Mouse (Mus musculus) heart, adult 11 months (tissue): Measurements from ENCODE around the gene Crtac1.

Source experiments
- DNase-seq: peaks from one replicate; pipeline ENCODE4 v3.0.0; 2022

The Crtac1 gene

DNA sequence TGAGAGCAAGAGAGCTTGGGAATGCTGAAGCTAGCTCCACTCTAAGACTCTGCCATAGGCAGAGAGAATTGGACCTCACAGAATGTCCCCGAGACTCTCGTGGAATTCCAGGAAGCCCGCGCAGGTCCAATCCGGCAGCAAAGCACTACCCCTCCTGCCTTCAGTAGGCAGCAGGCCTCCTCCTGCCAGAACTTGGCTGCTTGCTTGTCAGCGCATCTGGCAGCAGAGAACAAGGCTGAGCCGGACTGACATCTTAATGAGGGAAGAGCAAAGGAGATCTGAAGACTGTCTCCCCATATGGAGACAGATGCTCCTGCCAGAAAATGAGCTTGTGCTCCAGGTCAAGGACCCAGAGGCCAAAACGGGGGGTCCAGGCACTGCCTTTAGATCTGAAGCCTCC, 16.5 kb downstream of the Crtac1 start:
- peak; percentile 54 for DNase-seq

DNA sequence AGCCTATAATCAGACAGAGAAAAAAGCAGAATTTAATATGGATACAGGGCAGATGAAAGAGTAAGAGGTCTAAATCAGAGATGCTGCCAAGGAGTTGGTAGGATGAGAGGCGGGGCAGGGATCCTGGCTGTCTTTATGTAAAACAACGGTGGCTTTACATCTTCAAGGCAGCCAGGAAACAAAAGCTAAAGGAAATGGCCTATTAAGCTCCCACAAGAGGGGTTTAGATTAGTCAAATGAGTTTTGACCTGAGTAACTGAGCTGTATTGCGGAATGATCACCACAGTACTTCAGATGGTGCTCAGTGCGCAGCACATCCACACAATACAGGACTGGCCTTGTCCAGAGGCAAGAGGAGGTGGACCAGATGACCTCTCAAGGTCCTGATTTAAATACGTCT, 21.7 kb downstream of the Crtac1 start:
- no peak for DNase-seq

DNA sequence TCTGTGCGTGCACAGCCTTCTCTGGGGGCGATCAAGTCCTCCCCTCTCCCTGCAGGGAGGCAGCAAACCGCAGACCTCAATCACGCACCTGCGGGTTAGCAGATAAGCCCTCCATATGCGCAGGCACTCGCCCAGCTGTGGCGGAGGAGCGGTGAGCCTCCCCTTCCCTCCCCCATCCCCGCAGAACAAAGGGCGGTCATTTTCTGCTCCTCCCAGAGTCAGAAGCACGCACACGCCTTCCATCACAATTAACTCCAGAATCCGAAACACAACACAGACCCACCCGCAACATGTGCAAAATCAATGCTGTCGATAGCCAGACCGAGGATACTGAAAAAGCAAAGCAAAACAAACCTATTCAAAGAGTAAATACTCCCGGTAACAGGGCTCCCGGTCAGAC, 22.4 kb downstream of the Crtac1 start:
- no peak for DNase-seq

DNA sequence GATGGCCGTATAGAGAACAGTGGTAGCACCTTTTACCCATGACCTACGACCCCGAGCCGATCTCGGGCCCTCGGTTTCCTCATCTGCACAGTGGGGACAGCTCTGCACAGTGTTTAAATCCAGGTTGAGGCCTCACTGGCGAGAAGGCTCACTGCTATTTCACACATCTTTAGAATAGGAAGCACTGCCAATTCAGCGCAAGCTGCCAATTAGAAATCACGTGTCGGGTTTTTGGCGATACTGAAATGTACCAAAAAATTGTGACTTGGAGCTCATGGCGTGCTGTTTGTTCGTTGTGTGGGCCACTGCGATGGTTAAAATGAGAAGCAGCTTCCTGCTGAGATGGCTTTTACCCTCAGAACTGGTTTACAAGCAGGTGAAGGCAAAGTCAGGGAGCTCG, 27.2 kb downstream of the Crtac1 start:
- DNase-seq = no peak

DNA sequence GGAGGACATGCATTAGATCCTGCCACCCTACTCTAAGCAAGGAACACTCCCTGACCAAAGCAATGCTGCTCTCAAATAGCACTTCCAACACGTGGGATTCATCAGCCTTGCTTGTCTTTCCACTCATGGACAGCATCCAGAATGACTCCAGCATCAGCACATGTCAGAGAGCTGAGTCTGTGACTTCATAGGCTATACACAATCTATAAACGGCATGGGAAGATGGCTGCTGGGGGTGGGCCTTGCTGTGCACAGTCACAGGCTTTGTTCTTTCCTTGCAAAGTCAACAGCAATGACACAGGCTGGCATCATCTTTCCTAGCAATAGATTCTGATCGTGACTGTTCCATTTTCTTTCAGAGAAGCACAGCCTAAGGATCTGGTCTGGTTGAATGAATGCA, 31.6 kb downstream of the Crtac1 start:
- no peak for DNase-seq

DNA sequence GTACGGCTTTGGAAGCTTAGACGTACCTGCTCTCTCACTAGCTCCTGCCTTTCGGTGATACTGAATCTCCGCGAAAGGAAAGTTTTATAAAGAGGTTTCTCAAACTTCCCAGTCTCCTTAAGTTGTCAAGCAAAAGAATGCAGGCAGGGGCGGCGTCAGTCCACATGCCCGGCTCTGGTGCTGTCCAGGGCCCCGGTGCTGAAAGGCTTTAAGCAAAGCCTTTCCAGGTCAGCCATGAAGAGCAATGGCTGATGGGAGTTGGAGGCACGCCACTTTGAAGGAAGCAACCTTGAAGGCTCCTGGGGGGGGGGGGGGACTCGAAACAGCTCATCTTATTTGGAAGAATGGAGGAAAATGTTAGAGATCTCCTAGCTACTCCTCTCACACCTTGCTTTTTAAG, 34.3 kb downstream of the Crtac1 start:
- DNase-seq = no peak

DNA sequence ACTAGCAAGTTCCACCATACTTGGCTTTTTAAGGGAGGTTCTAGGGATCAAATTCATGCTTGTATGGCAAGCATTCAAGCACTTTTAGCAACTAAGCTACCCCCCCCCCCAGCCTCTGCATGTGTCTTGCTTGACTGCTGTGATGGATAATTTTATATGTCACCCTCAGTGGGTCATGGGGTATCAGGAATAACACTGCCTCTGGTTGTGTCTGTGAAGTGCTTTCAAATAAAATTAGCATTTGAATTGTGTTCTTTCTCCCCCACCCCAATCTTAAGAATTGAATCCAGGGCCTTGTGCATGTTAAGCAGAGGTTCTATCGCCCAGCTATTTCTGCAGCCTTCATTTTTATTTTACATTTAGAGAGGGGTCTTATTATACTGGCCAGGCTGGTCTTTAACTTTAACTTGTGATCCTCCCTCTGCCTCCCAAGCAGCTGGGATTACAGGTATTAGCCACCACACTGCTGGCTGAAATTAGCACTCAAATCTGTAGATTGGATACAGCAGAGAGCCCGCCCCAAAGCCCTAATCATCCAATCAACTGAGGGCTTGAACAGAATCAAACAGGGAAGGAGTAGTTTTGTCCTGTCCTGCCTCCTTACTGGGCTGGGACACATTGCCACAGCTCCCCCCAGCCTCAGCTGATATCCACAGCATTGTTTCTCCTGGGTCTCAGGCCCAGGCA, 36.6 kb downstream of the Crtac1 start:
- DNase-seq = no peak

DNA sequence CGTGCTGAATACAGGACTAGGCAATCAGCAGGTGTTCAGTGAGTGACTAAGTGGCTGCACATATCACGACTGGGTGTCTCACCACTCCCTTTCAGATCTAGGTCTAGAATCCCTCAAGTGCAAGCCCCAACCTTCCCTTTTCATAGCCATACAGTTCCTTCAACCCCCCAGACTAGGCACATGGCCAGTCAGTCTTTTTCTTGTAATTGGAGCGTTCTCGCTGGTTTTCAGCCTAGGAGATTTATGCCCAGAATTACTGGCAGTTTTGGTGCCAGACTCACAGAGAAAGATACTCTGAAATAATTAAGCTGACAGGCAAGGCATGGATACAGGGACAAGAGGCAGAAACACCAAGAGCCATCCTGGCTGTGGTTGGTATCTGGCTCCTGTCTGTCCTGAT, 37.7 kb downstream of the Crtac1 start:
- no peak for DNase-seq

DNA sequence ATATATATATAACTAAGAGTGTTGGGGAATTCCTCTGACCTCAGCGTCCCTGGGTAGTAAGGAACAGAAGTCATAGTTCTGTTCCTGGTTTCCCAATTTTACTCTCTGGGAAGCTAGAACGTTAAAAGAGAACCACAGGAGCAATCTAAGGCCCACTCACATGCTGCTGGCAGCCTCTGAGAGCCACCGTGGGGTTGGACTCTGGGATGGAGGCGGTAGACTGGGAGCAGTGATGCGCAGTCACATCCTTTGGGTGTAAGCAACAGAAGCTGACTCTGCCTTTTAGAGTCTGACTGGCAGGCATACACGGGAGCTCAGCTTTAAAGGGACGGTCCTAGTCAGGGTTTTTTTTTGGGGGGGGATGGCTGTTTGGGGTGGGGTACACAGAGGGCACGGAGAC, 39.5 kb downstream of the Crtac1 start:
- DNase-seq = no peak

DNA sequence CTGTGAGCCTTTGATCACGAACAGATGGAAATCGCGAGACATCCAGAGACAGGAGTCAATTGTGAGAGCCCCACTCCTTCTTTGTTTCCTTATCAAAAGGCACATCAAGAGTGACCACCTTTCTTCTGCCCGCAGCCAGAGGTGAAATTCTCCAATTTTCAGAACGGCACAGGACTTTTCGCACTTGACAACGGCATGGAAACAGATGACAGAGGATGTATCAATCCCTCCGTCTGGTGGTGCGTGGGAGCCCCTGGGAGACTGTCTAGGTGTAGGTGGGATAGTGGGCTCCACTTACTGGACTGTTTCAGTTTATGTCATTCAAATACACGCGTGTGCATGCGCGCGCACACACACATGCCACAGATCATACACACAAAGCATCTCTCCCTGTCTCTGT, 42.0 kb downstream of the Crtac1 start:
- no peak for DNase-seq

DNA sequence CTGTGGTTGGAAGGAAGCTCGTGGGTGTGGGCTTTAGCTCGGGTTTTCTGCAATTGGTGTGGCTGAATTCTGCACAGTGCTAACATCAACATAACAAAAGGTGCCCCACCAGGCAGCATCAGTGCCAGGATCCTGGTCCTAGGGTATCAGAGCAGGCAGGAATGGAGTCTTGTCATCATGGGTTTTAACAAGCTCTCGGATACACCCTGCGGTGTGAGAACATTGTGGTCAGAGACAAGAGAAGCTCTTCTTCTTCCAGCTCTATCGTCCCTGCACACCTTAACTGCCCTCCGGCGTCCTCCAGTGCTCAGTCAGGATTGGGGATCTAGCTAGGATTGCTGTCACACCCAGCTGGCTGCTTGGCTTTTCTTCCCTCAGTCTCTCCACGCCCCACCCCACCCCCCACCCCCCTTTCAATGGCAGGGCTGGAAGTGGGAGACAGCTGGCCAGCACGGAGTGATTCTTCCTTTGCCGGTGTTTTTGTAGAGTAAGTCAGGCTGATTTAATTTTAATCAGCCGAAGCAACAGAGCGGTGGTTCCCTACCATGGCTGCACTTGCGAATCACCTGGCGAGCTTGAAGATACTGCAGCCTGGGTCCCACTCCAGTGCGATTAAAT, 46.5 kb downstream of the Crtac1 start:
- DNase-seq = no peak

DNA sequence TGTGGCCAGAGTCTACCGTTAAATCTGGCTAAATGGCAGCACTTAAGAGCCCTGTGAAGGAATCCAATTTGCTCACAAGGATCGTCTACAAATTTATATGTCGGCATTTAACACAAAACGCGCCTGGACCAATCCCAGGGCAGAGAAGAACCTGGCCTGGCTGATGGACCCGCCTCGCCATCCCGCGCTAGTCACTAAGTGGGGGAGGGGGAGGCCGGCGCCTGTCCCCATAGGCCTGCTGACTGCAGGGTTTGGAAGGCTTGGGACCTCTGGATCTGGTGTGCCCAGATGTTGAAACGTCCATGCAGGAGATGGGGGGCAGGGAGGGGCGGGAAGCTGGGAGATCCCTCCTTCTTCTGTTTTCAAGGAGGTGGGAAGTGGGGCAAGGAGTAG, 50.6 kb downstream of the Crtac1 start:
- no peak for DNase-seq

DNA sequence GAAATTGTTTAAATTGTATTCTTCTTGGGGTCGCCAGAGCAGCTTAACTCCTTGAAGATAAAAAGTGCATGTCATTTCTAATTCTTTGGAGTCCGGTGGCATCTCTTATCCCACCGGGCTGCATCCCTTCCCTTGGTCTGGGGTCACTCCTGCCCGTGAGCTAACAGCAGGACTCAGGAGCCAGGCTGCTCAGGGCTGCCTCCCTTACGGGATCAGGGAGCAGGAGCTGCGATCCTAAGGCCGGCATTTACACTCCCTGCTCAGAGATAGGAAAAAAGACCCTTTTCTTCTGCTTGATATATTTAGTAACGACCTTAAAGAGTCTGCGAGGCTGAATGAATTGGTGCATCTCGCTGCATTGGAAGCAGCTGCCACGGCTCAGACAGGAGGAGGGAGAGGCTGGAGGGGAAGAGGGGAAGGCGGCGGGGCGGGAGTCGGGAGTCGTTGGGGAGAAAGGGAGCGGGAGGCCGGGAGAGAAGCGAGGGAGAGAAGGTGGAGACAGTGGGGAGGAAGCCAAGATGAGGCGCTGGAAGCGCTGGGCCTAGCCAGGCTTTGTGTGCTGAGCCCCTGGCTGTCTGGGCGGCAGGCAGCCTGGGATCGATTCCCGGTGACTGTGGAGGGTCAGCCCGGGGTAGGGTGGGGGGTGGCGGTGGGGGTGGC, 51.1 kb downstream of the Crtac1 start:
- no peak for DNase-seq

DNA sequence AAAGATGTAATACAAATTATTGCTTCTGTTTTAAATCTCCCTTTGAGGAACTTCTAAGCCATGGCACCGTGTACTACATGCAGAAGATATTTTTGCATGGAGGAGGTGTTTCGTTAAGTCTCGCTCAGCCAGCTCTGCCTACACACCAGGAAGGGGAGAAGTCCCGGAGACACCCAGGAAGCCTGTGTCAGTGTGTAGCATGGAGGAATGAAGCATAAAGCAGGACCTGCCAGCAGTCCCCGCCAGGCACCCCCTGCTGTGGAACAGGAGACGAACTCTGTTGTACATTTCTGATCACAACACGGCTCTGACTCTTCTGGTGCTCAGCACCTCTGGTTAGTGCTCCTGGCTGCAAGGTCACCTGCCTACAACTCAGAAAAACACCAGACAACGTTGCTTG, 51.8 kb downstream of the Crtac1 start:
- no peak for DNase-seq

DNA sequence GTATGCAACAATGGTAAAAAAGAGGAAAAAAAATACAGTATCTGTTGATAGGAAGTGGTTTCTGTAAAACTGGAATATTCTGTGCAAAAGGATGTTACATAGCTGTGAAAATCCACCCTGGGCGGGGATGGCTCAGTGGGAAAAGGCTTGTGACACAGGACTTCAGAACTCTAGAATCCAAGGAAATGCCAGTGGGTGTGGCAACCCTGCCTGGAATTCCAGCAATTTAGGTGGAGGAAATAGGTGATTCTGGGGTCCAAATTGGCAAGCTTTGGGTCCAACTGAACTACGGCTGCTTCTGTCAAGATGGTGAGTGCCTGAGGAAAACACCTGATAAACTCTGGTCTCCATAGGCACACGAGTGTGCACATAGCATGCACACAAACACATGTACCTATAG, 54.4 kb downstream of the Crtac1 start:
- DNase-seq = no peak

DNA sequence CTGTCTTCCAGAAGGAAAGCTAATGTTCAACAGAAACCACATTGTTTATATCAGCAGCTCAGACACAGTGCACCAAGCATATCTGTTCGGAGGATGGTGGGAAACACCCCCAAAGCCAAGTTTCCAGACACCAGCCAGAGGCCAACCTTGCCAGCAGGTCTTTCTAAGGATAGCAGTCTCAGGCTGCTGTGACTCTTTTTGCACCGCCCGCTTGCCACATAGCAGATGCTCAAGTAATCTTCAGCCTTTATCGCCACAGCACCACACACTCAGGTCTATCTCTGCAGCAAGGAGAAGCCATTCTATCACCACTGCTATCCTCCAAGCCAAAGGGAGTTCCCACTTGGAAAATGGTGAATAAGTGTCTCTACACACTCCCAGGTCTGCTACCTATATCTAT, 68.0 kb downstream of the Crtac1 start:
- no peak for DNase-seq

DNA sequence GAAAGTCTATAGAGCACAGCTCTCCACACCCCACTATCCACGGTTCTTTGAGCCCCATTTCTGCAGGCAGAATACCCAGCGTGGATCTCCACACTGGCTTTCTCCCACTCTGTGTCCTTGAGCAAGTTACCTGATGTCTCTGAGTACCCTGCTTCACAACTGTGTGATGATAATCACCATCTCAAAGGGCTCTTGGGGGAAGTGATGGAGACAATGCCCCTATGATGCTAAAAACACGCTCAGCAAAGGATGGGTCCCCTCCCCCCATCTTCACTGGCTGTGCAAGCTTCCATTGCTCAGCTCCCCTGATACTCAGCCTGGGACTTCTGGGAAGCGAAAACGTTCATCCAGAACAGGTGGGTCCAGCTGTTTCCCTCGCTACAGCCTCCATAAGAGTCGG, 73.2 kb downstream of the Crtac1 start:
- DNase-seq = no peak

DNA sequence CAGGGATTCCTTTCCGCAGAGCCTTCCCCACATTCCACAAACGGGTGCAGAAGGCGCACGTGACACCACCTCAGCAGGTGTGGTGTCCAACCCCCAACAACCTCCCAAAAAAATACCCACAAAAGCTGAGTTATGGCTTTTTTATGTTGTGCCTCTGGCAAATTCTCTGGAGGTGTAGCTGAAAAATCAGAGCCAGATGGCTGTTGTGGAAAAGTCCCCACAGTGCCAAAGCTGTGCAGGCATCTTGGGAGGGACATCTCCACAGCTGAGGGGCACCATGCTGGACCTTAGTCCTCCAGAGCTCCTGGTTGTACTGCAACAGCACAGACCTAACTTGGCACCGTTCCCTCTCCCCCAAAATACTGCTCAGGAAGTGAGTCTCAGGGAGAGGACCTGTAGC, 74.7 kb downstream of the Crtac1 start:
- no peak for DNase-seq

DNA sequence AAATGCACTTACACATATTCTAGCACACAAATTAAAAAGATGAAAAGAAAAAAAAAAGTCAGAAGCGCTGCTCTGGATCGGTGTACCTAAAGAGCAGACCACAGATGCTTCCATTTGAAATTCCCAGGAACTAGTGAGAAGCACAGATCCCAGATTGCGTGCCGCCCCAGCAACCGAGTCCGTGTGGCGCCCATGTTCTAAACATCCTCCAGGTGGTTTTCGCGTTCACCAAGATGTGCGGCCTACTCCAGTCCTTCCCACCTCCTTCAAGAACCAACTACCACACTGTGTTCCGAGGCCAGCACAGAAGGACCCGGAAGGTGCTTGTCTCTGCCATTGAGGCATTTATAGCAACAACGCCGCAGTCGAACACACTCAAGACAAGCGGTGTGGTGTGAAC, 76.1 kb downstream of the Crtac1 start:
- no peak for DNase-seq

DNA sequence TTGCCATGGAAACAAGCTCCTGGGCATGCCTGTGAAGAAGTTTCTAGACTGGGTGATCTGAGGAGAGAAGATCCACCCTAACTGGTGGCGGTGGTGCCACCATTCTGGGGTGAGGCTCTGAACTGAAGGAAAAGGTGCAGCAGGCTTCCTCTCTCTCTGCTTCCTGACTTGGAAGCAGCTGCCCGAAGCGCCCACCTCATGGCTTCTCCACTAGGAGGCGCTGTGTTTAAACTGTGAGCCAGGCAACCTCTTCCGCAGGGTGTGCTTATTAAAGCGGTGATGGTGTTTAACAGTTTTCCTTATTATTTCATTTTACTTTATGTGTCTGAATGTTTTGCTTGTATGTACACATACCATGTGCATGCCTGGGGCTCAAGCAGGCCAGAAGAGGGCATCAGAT, 90.4 kb downstream of the Crtac1 start:
- no peak for DNase-seq

DNA sequence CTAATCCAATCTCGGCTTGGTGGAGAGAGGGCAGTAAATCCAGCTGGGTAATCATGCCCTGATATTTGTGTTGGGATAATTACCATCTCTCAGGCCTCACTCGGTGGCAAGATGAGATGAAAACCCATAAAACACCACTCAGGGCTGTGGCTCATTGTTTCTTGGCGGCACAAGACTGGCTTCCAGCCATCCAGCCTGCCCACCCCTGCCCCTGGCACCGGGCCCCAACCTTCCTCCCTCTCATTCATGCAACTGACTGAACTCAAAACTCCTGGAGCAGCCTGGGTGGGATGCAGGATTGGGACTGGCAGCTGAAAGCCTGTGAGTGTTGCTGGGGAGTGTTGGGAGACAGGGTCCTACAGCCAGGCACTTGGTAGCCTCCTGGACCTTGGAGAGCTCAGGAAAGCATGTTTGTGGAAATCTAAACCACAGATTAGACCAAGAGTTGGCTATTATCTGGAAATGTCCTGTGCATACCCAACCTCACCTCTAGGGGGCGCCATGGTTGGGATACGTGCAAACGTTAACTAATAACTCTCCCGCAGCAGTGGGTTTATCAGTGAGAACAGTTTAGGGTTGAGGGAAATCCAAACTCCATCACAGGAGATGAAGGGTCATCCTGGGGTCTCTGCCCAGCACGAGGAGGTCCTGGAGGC, 99.4 kb downstream of the Crtac1 start:
- DNase-seq = no peak

DNA sequence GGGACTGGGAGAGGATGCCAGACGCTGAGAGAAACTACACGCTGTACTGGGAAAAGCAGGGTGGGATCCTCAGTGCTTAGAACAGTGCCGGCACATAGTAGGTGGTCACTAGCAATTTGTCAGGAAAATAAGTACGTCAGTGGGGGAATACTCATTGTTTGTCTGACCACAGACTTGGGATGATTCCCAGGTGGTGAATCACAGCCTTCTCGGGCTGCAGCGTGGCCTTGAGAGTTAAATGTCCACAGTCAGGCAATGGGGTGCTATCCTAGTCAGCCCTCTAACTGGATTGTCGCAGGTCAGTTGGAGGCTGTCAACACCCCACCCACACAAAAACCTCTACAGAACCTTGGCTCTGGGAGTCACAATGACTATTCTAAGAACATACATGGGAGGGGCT, 100.1 kb downstream of the Crtac1 start:
- no peak for DNase-seq

DNA sequence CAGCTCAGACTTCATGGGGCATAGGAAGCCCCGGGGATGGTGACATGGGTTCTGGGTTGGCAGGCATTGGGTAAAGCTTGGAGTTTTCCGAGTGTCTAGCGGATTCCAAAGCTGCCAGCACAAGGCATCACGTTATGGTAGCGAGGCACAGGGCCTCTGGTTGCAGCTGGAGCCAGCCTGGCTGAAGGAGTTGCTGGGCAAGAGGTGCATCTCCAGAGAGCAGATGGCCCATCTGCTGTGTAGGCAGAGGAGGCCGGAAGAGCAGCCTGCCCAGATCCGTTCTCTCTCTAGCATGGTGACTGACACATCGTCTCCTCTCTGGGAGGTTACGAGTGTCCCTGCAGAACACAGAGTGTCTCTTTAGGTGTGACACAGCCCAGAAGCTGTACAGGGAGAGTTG, 103.4 kb downstream of the Crtac1 start:
- no peak for DNase-seq

DNA sequence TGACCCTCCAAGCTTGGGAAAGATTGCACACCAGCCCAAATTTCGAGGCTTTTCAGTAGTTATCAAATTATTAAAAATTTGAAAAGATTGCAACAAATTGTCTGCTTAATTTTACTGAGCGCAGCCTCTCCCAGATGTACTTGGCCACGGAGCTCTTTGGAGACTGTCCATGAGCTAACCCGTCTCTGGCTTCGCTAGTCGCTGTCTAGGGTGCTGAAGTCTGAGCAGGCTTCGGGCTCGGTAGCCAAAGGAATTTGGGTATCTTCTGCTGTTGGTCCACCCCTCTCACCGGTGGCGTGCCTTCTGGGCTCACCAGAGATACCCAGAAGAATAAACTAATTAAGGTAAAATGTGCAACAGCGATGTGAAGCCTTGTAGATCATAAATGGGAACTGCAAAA, 105.7 kb downstream of the Crtac1 start:
- DNase-seq = no peak
